Mouse (Mus musculus) heart, postnatal 0 days (tissue): ENCODE measurements around the gene N4bp2l1.

Source experiments
- CTCF ChIP-seq: IDR thresholded peaks from 2 replicates; pipeline ENCODE4 v1.5.1; 2016; ENCODE audit warnings: antibody characterized with exemption, control low read depth, low read depth
- EP300 ChIP-seq: IDR thresholded peaks from 2 replicates; pipeline ENCODE4 v1.6.1; 2016; ENCODE audit warnings: antibody characterized with exemption, low read depth

- TF ChIP-seq EP300 (no peak), CTCF (no peak)
Measured at GRCm38 (mm10) chr5:150583181-150583580, 13.8 kb downstream of the N4bp2l1 start.
